ENCODE assay signal across 26 mouse cellular contexts in genomic region chr15:95278001-95278400, GRCm38 (mm10).
A peak's percentile ranks its signal among the peaks of the same experiment; 100 is the strongest.
DNase-seq lines count a peak whose midpoint lies in the region; ATAC-seq and TF ChIP-seq lines count a peak whose summit lies in the region.
"Had no signal": no experiment of that assay in that cellular context is flagged by ENCODE, and none has a peak within 500 bp of the region (broad histone marks: within the 10 kb centered on the region; RNA-seq: fewer than 3 reads in every experiment).

No protein-coding gene starts in this region.

- ATAC-seq in forebrain, embryonic 11.5 days (replicated peaks; ENCODE audit: low FRiP score): peak; percentile 51
- ATAC-seq in forebrain, embryonic 14.5 days: no peak
- peak; percentile 55; the same call in 1 of the 2 replicates for ATAC-seq in midbrain, embryonic 11.5 days (ENCODE audit: low FRiP score)
- ATAC-seq in midbrain, postnatal 0 days (ENCODE audit: low FRiP score): no peak
- ATAC-seq: activated CD4-positive, CD25-positive, alpha-beta regulatory T cell, adult 4 months; CD4-positive, CD25-positive, alpha-beta regulatory T cell, adult 4 months; forebrain, embryonic 13.5 days; forebrain, embryonic 16.5 days; Patski had no signal

- no peak overlapping the region for H3K4me3 ChIP-seq in forebrain, embryonic 11.5 days (ENCODE audit: low read depth, low read length)
- H3K4me3 ChIP-seq in forebrain, embryonic 14.5 days (ENCODE audit: low read depth, low read length): no peak overlapping the region
- H3K4me3 ChIP-seq in layer of hippocampus, adult 2 months: no peak overlapping the region
- H3K4me3 ChIP-seq in midbrain, embryonic 11.5 days (ENCODE audit: low read depth, low read length): no peak overlapping the region
- H3K4me3 ChIP-seq in midbrain, postnatal 0 days (ENCODE audit: low read depth, low read length): no peak overlapping the region
- H3K4me3 ChIP-seq: embryonic facial prominence, embryonic 10.5 days; embryonic facial prominence, embryonic 12.5 days; forebrain, embryonic 13.5 days had no signal

- H3K27ac ChIP-seq in forebrain, embryonic 11.5 days (ENCODE audit: low read depth, low read length): no peak overlapping the region
- H3K27ac ChIP-seq in forebrain, embryonic 14.5 days (ENCODE audit: low read depth, low read length): no peak overlapping the region
- H3K27ac ChIP-seq in layer of hippocampus, adult 2 months: 0 out of 2 replicates have a peak overlapping the region, but pooled peaks have one; percentile 6
- H3K27ac ChIP-seq in midbrain, embryonic 11.5 days (ENCODE audit: low read depth, low read length): no peak overlapping the region
- no peak overlapping the region for H3K27ac ChIP-seq in midbrain, postnatal 0 days (ENCODE audit: low read depth, low read length)
- H3K27ac ChIP-seq: embryonic facial prominence, embryonic 10.5 days; embryonic facial prominence, embryonic 12.5 days; forebrain, embryonic 13.5 days had no signal

- no peak for DNase-seq in forebrain, embryonic 11.5 days (ENCODE audit: low spot score)
- no peak for DNase-seq in forebrain, embryonic 14.5 days (ENCODE audit: low spot score)
- peak; percentile 52 for DNase-seq in heart, adult 11 months
- DNase-seq in heart, adult 8-10 months (ENCODE audit: low spot score): no peak
- DNase-seq in layer of hippocampus, adult 2 months (ENCODE audit: low spot score in 2 of 2): no peak
- DNase-seq in layer of hippocampus, postnatal 14 days (ENCODE audit: low spot score in 2 of 2): no peak
- no peak for DNase-seq in midbrain, embryonic 11.5 days (ENCODE audit: low spot score, missing footprints)
- DNase-seq in midbrain, postnatal 0 days (ENCODE audit: low spot score): no peak
- DNase-seq: adrenal gland, adult 8-10 months; adrenal gland, postnatal 14 days; adrenal gland, postnatal 36 days; B cell, adult 2 months; cerebellum, adult 11-12 months; cerebellum, adult 2 months; cerebellum, adult 9-10 months; cerebellum, postnatal 10 days; cerebellum, postnatal 25 days had no signal

- H3K4me1 ChIP-seq in forebrain, embryonic 11.5 days (replicated peaks; ENCODE audit: control insufficient read depth, insufficient read depth, low read length): no peaks in the 10 kb centered on the region
- no peaks in the 10 kb centered on the region for H3K4me1 ChIP-seq in forebrain, embryonic 14.5 days (ENCODE audit: control insufficient read depth, insufficient read depth, low read length)
- H3K4me1 ChIP-seq in midbrain, embryonic 11.5 days (ENCODE audit: control insufficient read depth, insufficient read depth, low read length): no peaks in the 10 kb centered on the region
- H3K4me1 ChIP-seq in midbrain, postnatal 0 days (ENCODE audit: insufficient read depth, low read length): no peaks in the 10 kb centered on the region
- H3K4me1 ChIP-seq: embryonic facial prominence, embryonic 10.5 days; embryonic facial prominence, embryonic 12.5 days had no signal

- H3K36me3 ChIP-seq in forebrain, embryonic 11.5 days (ENCODE audit: control insufficient read depth, insufficient read depth, low read length): no peaks in the 10 kb centered on the region
- no peaks in the 10 kb centered on the region for H3K36me3 ChIP-seq in forebrain, embryonic 14.5 days (ENCODE audit: control insufficient read depth, insufficient read depth, low read length)
- no peaks in the 10 kb centered on the region for H3K36me3 ChIP-seq in midbrain, embryonic 11.5 days (ENCODE audit: control insufficient read depth, insufficient read depth, low read length)
- H3K36me3 ChIP-seq in midbrain, postnatal 0 days (ENCODE audit: insufficient read depth, low read length): no peaks in the 10 kb centered on the region
- H3K36me3 ChIP-seq: embryonic facial prominence, embryonic 10.5 days; embryonic facial prominence, embryonic 12.5 days; G1E had no signal

- no peaks in the 10 kb centered on the region for H3K27me3 ChIP-seq in forebrain, embryonic 11.5 days (ENCODE audit: control insufficient read depth, insufficient read depth, low read length)
- H3K27me3 ChIP-seq in forebrain, embryonic 14.5 days (replicated peaks; ENCODE audit: control insufficient read depth, insufficient read depth, low read length): no peaks in the 10 kb centered on the region
- H3K27me3 ChIP-seq in midbrain, embryonic 11.5 days (ENCODE audit: control insufficient read depth, insufficient read depth, low read length): no peaks in the 10 kb centered on the region
- H3K27me3 ChIP-seq in midbrain, postnatal 0 days (ENCODE audit: insufficient read depth, low read length): no peaks in the 10 kb centered on the region
- H3K27me3 ChIP-seq: CH12.LX; embryonic facial prominence, embryonic 12.5 days; forebrain, embryonic 13.5 days; Patski had no signal

- H3K9ac ChIP-seq in forebrain, embryonic 11.5 days (ENCODE audit: low read length): no peak overlapping the region
- no peak overlapping the region for H3K9ac ChIP-seq in forebrain, embryonic 14.5 days (ENCODE audit: low read length)
- no peak overlapping the region for H3K9ac ChIP-seq in midbrain, embryonic 11.5 days (ENCODE audit: low read length)
- H3K9ac ChIP-seq in midbrain, postnatal 0 days (replicated peaks; ENCODE audit: low read length, poor library complexity, severe bottlenecking): no peak overlapping the region
- H3K9ac ChIP-seq: embryonic facial prominence, embryonic 12.5 days; forebrain, embryonic 13.5 days had no signal

- no peak overlapping the region for H3K4me2 ChIP-seq in forebrain, embryonic 11.5 days (ENCODE audit: low read depth, low read length, severe bottlenecking)
- H3K4me2 ChIP-seq in forebrain, embryonic 14.5 days (ENCODE audit: low read length): no peak overlapping the region
- no peak overlapping the region for H3K4me2 ChIP-seq in midbrain, embryonic 11.5 days
- no peak overlapping the region for H3K4me2 ChIP-seq in midbrain, postnatal 0 days (ENCODE audit: low read depth, low read length, poor library complexity, severe bottlenecking)
- H3K4me2 ChIP-seq: embryonic facial prominence, embryonic 12.5 days; forebrain, embryonic 13.5 days had no signal

- TF ChIP-seq CTCF in layer of hippocampus, adult 2 months (conservative IDR thresholded peaks at IDR 0.05): no peak
- no peak for TF ChIP-seq CTCF in midbrain, postnatal 0 days (IDR thresholded peaks at IDR 0.05)

- H3K9me3 ChIP-seq in forebrain, embryonic 11.5 days (ENCODE audit: control insufficient read depth, low read length): no peaks in the 10 kb centered on the region
- H3K9me3 ChIP-seq in forebrain, embryonic 14.5 days (replicated peaks; ENCODE audit: control insufficient read depth, low read length): no peaks in the 10 kb centered on the region
- H3K9me3 ChIP-seq in midbrain, embryonic 11.5 days (ENCODE audit: control insufficient read depth, low read length): no peaks in the 10 kb centered on the region
- no peaks in the 10 kb centered on the region for H3K9me3 ChIP-seq in midbrain, postnatal 0 days (ENCODE audit: low read length)
- H3K9me3 ChIP-seq: embryonic facial prominence, embryonic 10.5 days; embryonic facial prominence, embryonic 12.5 days; forebrain, embryonic 13.5 days had no signal

- WGBS in forebrain, embryonic 11.5 days: 69% methylated on average over 4 of the region's 4 CpGs
- 62% methylated on average over 4 of the region's 4 CpGs for WGBS in forebrain, embryonic 14.5 days
- 84% methylated on average over 4 of the region's 4 CpGs for WGBS in midbrain, embryonic 11.5 days
- 69% methylated on average over 4 of the region's 4 CpGs for WGBS in midbrain, postnatal 0 days

Comparison
In these comparisons a context has a peak if more than half of its experiments do, and no peak if none do; other contexts are left out.
1. ATAC-seq: peak in forebrain, embryonic 11.5 days (single experiment) and midbrain, embryonic 11.5 days (single experiment); none in forebrain, embryonic 14.5 days (single experiment) and midbrain, postnatal 0 days (single experiment).